Mouse (Mus musculus) hindbrain, embryonic 11.5 days (tissue): Measurements from ENCODE around the gene Urad. TPM values are rescaled to one million over a fixed set of nuclear protein-coding genes. Genes with fewer than 3 reads are reported as not detected.

Source experiments
- ATAC-seq: fragments of 200-750 bp; cut with Nextera tagmentation; 2 replicates; pipeline ENCODE4 v1.8.0; 2017; ENCODE audit warnings: mild to moderate bottlenecking, moderate TSS enrichment, moderate library complexity; ENCODE audit not compliant: low FRiP score
- DNase-seq: peaks from one replicate; pipeline ENCODE4 v3.0.0-alpha.2; 2015; ENCODE audit warnings: low spot score
- H3K27ac ChIP-seq: fragments of 300-500 bp; sonication (generic); 2 replicates; pipeline ENCODE4 v1.5.1; 2014; ENCODE audit warnings: mild to moderate bottlenecking, low read depth, low read length
- H3K27me3 ChIP-seq: fragments of 300-500 bp; sonication (generic); 2 replicates; pipeline ENCODE4 v1.6.1; 2014; ENCODE audit warnings: mild to moderate bottlenecking, low read length, moderate library complexity, mixed read lengths; ENCODE audit not compliant: control insufficient read depth, insufficient read depth
- H3K36me3 ChIP-seq: fragments of 300-500 bp; sonication (generic); 2 replicates; pipeline ENCODE4 v1.6.1; 2014; ENCODE audit warnings: mild to moderate bottlenecking, low read length, moderate library complexity, mixed read lengths; ENCODE audit not compliant: control insufficient read depth, insufficient read depth
- H3K4me1 ChIP-seq: fragments of 300-500 bp; sonication (generic); replicated peaks from 2 replicates; pipeline ENCODE4 v1.6.1; 2014; ENCODE audit warnings: low read length, mixed read lengths; ENCODE audit not compliant: control insufficient read depth, insufficient read depth
- H3K4me2 ChIP-seq: fragments of 300-500 bp; sonication (generic); replicated peaks from 2 replicates; pipeline ENCODE4 v1.6.1; 2014; ENCODE audit warnings: mild to moderate bottlenecking, low read depth, low read length
- H3K4me3 ChIP-seq: fragments of 300-500 bp; sonication (generic); 2 replicates; pipeline ENCODE4 v1.5.1; 2014; ENCODE audit warnings: low read depth, low read length
- H3K9ac ChIP-seq: fragments of 300-500 bp; sonication (generic); 2 replicates; pipeline ENCODE4 v1.6.1; 2014; ENCODE audit warnings: low read depth, low read length
- H3K9me3 ChIP-seq: fragments of 300-500 bp; sonication (generic); 2 replicates; pipeline ENCODE4 v1.6.1; 2016; ENCODE audit warnings: low read length; ENCODE audit not compliant: control insufficient read depth
- WGBS: fragments of 180-500 bp; shearing (Covaris S2); extraction: QIAGEN DNeasy Blood & Tissue Kit; methylation state at CpG from one replicate; pipeline ENCODE4 v1.1.7; 2014; 5-methylcytosine and 5-hydroxymethylcytosine counted together
- polyA plus RNA-seq: library from polyadenylated mRNA; unstranded; fragments of >200 nt; fragmentation: Nextera tagmentation; extraction: Ambion mirVana; gene quantifications from 2 replicates; pipeline ENCODE4 v1.2.1, GENCODE M21; 2014

Urad gene
- polyA plus RNA-seq, 1 experiment from 2014 or later = not detected

DNA sequence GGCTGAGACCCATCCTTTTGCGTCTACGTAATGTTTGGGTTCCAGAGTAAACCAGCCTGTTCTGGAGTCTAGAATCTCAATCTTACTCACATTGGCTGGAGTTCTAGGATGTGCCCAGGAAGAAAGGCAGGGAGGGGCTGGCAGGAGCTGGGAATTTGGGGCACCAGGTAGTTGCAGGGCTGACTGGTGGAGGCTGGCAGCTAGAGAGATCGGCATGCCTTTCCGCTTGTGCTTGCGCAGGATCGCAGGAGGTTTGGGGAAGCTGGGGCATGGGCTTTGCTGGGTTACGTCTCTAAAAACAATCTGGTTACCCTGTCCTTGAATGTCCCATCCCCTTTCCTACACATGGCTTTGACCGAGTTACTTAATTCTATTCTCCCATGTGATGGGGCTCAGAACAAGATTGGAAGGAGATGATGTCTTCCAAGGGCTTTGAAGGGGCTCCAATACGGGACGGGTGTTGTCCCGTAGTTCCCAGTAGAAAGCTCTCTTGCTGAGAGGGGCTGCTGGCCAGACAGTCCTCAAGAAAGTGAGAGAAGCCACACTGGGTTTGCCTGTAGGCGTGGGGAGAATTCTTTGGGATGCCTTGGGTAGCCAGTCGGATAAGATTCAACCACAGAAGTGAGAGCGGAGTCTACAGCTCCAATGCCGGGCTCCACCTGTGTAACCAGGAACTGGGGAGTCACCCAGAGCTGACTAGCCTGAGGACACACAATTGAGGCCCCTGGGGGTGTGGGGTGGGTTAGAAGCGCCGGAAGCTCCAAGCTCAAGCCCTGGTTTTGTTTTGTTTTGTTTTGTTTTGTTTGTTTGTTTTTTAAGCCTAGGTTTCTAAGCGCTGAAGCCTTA lies 45.3 kb downstream of the Urad start:
- 1% methylated on average over 18 of the region's 18 CpGs for WGBS
- no peak for ATAC-seq
- Histone ChIP-seq H3K4me2 (no peak overlapping the region), H3K27ac (no peak overlapping the region), H3K4me3 (no peak overlapping the region), H3K4me1 (0 out of 2 replicates have a peak, but pooled peaks cover 2% of the 10 kb centered on the region), H3K36me3 (no peaks in the 10 kb centered on the region), H3K9me3 (no peaks in the 10 kb centered on the region), H3K27me3 (peaks cover 87% of the 10 kb centered on the region), H3K9ac (no peak overlapping the region)
- DNase-seq = peak; percentile 43

- Histone ChIP-seq H3K4me1 (0 out of 2 replicates have a peak, but pooled peaks cover 2% of the 10 kb centered on the region), H3K4me2 (no peak overlapping the region), H3K27ac (no peak overlapping the region), H3K4me3 (no peak overlapping the region), H3K9me3 (no peaks in the 10 kb centered on the region), H3K27me3 (peaks cover 91% of the 10 kb centered on the region), H3K9ac (no peak overlapping the region), H3K36me3 (no peaks in the 10 kb centered on the region)
- DNase-seq = peak; percentile 47
- 19% methylated on average over 3 of the region's 3 CpGs for WGBS
- ATAC-seq = no peak
Observed at GRCm38 (mm10) chr5:147275761-147276160, 46.5 kb downstream of the Urad start.

DNA sequence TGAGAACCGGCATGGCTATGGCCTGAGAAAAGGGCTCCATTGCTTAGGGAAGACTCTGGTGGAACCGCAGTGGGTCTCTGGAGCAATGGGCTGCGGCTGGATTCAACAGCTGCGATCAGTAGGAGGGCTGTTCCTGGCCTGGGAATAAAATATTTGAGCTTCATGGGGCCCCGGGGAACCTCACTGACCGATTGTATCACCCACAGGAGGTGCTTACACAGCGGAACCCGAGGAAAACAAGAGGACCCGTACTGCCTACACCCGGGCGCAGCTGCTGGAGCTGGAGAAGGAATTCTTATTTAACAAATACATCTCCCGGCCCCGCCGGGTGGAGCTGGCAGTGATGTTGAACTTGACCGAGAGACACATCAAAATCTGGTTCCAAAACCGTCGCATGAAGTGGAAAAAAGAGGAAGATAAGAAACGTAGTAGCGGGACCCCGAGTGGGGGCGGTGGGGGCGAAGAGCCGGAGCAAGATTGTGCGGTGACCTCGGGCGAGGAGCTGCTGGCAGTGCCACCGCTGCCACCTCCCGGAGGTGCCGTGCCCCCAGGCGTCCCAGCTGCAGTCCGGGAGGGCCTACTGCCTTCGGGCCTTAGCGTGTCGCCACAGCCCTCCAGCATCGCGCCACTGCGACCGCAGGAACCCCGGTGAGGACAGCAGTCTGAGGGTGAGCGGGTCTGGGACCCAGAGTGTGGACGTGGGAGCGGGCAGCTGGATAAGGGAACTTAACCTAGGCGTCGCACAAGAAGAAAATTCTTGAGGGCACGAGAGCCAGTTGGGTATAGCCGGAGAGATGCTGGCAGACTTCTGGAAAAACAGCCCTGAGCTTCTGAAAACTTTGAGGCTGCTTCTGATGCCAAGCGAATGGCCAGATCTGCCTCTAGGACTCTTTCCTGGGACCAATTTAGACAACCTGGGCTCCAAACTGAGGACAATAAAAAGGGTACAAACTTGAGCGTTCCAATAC lies 47.8 kb downstream of the Urad start:
- H3K4me2 ChIP-seq = no peak overlapping the region

GRCm38 (mm10) chr5:147272808-147273345 lies 49.4 kb downstream of the Urad start:
- H3K4me2 ChIP-seq = no peak overlapping the region
- peaks cover 6% of the 10 kb centered on the region; the same call in 1 of the 2 replicates for H3K4me1 ChIP-seq
- under 1% methylated on average over 10 of the region's 10 CpGs for WGBS
- no peak for DNase-seq
- H3K27me3 ChIP-seq = peaks cover 92% of the 10 kb centered on the region
- no peaks in the 10 kb centered on the region for H3K9me3 ChIP-seq
- no peak overlapping the region for H3K4me3 ChIP-seq
- no peak overlapping the region for H3K27ac ChIP-seq
- H3K36me3 ChIP-seq = no peaks in the 10 kb centered on the region
- no peak for ATAC-seq
- no peak overlapping the region for H3K9ac ChIP-seq

More for the DNA sequence above, 47.8 kb downstream of the Urad start:
- no peak overlapping the region for H3K9ac ChIP-seq
- H3K27ac ChIP-seq = no peak overlapping the region
- ATAC-seq (no peak), DNase-seq (peak; percentile 65)
- H3K36me3 ChIP-seq = no peaks in the 10 kb centered on the region
- no peaks in the 10 kb centered on the region for H3K9me3 ChIP-seq
- no peak overlapping the region for H3K4me3 ChIP-seq
- H3K27me3 ChIP-seq = peaks cover 92% of the 10 kb centered on the region
- peaks cover 6% of the 10 kb centered on the region; the same call in 1 of the 2 replicates for H3K4me1 ChIP-seq
- 1% methylated on average over 48 of the region's 48 CpGs for WGBS

DNA sequence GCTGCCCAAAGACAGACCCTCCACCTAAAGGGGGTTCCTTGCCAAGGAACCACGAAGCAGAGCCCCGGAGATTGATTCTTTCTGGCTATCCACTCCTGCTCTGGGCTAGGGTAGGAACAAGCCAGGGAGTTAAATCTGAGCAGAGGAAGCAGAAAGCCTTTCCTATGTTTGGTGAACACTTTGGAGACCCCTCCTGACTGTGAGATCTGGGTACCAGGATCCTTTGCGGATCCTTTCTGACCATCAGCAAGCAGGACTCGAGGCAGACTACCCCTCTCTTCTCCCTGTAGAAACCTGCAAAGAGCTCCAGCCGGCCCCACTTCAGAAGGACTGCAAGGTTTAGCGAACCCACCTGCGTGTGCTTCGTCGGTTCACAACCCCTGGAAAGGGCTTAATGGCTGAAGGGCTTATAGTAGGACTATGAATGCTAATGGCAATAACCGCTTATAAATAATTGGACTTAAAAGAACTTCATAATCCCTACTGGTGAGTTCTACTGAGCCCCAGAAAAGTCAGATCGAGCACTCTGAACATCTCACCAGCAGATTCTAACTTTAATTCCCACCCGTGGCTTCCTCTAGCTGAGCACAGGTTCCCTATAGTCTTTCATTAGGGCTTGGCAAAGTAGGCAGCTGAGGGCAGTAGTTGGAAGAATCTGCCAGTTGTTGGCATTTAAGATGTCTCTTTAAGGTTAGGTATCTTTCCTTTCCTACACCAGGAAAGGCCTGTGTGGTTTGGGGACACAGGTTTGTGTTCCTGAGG lies 50.0 kb downstream of the Urad start:
- WGBS = 3% methylated on average over 12 of the region's 12 CpGs
- Histone ChIP-seq H3K4me1 (peaks cover 6% of the 10 kb centered on the region; the same call in 1 of the 2 replicates), H3K4me3 (no peak overlapping the region), H3K9ac (no peak overlapping the region), H3K27me3 (peaks cover 92% of the 10 kb centered on the region), H3K36me3 (no peaks in the 10 kb centered on the region), H3K9me3 (no peaks in the 10 kb centered on the region), H3K4me2 (no peak overlapping the region), H3K27ac (no peak overlapping the region)
- DNase-seq (peak; percentile 61), ATAC-seq (no peak)

DNA sequence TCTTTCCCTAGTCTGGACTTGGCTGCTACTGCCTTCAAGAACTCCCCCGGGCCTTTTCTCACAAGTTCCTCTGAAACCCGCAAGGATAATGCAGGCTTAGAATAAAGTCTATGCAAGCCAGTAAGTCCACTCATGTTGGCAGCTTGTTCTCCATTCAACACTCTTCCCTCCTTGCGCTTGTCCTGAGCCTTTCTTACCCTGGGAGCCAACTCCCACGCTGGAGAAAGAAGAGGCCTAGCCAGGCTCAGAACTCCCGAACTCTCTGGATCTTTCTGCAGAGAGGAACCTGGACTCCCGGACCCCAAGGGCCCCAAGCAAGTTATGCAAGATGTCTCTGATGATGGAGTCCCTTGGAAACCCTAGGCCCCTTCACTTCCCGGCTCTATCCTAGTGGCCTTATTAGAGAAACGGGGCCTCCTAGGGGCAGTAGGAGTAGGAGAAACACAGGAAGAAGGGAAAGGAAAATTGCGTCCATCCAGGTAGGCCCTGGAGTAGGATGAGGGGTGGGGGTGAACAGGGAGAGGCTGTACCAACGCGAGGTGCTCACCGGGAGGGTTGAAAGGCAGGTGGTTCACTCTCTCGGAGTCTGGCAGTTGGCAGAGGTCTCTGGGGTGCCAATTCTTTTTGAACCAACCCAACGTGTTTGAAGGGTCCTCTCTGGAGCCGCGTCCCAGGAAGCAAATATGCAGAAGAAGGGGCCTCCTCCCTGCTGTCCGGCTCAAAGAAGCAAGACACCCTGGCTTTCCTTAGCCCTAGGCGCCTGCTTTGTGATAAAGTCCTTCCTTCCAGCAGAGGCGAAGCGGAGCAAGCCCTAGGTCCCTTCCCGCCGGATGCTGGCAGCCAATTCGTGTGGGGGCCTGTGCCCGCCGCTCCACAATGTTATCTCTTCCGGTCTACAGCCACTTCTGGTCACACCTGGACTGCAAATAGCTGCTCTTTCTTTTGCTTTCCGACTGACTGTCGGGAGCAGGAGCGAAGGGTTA lies 51.3 kb downstream of the Urad start:
- H3K27me3 ChIP-seq = peaks cover 91% of the 10 kb centered on the region
- no peak overlapping the region for H3K9ac ChIP-seq
- H3K9me3 ChIP-seq = no peaks in the 10 kb centered on the region
- DNase-seq (peak; percentile 55), ATAC-seq (no peak)
- H3K36me3 ChIP-seq = no peaks in the 10 kb centered on the region
- peaks cover 6% of the 10 kb centered on the region; the same call in 1 of the 2 replicates for H3K4me1 ChIP-seq
- no peak overlapping the region for H3K4me3 ChIP-seq
- H3K27ac ChIP-seq = no peak overlapping the region
- WGBS = 1% methylated on average over 28 of the region's 29 CpGs
- H3K4me2 ChIP-seq = no peak overlapping the region

GRCm38 (mm10) chr5:147269926-147270672 lies 52.1 kb downstream of the Urad start, which contains the start of gene Pdx1:
Pdx1 (plus strand) TSS chr5:147269959.
- no peak within 1 kb of the TSS for H3K9ac ChIP-seq
- WGBS = under 1% methylated on average over 39 of the region's 44 CpGs
- ATAC-seq = peak; percentile 63; the same call in 1 of the 2 replicates
- no peak within 1 kb of the TSS; the same call in 1 of the 2 replicates for H3K4me3 ChIP-seq
- H3K4me2 ChIP-seq = peak within 1 kb of the TSS; percentile 11; the same call in 1 of the 2 replicates
- peaks cover 91% of the 10 kb centered on the region for H3K27me3 ChIP-seq
- peak; percentile 60 for DNase-seq
- no peak within 1 kb of the TSS for H3K27ac ChIP-seq
- no peaks in the 10 kb centered on the region for H3K9me3 ChIP-seq
- no peaks in the 10 kb centered on the region for H3K36me3 ChIP-seq
- peaks cover 6% of the 10 kb centered on the region; the same call in 1 of the 2 replicates for H3K4me1 ChIP-seq
